Mouse (Mus musculus): ENCODE results near the gene Ncf1.
A peak's percentile ranks its signal among the peaks of the same experiment; 100 is the strongest.

The Ncf1 gene

DNA sequence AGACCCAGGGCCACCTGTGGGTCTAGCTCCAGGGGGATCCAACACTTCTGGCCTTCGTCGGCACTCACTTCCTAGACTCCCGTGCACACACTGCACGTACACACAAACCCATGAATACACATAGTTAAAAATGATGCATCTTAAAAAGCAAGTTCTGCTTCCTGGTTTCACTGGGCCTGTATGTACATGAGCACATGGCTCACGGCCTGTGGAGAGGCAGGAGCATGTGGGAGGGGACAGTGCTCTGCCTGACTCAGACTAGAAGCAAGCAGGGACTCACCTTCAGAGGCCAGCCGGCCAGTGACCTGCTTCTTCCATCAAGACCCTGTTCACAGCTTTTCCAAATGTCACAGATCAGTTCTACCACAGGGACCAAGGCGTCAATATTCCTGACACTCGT, 35.8 kb downstream of the Ncf1 start:
- DNase-seq: no peak

DNA sequence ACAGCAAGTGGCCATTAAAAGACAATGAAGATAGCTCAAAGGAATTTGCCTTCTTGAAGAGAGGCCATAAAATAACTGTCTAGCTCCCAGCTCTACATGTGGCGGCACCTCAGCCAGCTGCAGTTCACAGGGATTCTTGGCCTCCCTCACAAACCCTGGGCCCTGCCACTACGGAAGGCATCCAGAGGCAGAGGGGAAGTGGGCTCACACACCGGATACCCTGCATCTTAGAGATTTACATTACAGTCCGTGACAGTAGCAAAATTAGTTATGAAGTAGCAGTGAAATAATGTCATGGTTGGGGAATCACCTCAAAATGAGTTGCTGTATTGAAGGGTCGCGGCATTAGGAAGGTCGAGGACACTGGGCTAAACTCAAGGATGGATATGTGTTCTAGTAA, 40.9 kb downstream of the Ncf1 start:
- DNase-seq: no peak

DNA sequence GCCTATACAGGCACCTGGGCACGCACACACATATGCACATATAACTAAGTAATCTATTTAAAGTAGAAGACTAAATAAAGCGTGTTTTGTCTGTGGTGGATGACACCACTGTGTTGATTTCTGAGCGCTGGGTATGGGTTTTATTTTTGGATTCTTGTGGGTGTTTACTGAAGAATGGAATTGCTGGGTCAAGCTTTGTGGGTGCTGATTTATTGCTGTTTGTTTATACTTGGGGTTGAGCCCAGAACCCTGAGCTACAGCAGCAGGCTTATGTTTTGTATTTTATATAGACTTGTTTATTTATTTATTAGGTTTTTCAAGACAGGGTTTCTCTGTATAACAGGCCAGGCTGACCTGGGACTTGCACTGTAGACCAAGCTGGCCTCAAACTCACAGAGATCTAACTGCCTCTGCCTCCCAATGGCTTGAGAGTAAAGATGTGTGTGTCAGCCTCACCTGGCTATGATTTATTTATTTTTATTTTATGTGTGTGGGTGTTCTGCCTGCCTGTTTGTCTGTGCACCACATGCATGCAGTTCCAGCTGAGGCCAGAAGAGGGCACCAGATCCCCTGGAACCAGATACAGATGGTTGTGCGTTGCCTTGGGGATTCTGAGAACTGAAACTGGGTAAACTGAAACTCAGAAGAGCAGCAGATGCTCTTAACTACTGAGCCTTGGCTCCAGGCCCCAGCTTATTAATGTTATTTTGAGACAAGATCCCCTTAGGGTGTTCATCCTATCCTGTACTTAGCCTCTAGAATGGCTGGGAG, 42.3 kb downstream of the Ncf1 start:
- peak; percentile 56 to 75 for DNase-seq

DNA sequence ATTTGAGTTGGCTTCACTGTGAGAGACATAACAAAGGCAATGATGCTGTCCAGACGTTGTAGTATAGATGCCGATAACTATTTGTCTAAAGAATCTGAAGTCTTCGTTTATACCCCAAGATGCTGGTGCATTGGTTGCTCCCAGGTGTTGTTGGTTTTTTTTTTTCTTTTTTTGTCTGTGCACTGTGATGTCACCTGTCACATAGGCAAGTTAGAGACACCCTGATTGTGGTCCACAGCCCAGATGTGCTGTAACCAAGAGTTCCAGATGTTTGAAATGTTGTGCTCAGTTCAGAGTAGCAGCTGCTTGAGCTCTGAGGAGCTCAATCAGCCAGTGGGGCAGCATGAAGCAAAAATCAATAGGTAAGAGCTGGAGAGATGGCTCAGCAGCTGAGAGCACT, 43.4 kb downstream of the Ncf1 start:
- no peak for DNase-seq

DNA sequence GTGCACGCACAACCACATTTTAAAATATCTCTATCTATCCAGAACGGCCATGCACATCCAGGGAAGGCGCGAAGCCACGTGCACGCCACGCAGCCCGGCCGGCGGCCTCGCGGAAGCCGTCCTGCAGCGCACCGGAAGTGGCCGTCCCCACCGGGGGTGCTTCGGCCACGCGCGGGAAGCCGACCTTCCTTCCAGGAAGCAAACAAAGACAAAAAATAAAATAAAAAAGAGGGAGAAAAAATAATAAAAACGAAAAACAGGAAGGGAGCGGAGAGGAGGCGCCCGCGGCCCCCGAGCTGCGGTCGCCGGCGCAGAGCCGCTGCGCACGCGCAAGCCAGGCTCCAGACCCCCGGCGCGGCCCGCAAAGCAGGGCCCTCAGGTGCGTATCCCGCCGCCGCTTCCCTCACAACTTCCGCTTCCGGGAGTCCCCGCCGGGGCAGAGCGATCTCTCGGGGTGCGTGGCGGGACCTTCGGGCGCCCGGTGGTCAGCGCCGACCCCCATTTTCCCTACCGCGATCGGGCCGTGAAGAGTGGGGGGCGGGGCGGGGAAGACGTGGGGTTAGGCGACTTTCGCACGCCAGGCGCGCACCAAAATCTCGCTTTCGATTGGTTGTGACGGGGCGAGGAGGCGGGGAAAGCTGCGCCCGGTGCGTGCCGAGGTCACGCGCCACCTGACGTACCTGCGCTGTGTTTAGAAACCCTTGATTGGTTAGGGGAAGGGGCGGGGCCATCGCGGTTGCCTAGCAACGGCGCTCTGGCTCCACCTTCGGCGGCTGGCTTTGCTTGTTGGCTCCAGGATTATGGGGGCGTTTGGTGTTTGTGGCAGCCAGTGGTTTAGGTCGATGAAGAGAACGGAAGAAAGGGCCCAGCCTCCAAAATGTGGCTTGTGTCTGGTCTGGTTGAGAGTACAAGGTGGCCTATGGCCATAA, 45.3 kb downstream of the Ncf1 start, which contains the start of gene Gtf2ird2:
Gene Gtf2ird2, plus strand, starts transcription at position 140 of the 929 bp plus-strand sequence.
- DNase-seq: peak; percentile 99

DNA sequence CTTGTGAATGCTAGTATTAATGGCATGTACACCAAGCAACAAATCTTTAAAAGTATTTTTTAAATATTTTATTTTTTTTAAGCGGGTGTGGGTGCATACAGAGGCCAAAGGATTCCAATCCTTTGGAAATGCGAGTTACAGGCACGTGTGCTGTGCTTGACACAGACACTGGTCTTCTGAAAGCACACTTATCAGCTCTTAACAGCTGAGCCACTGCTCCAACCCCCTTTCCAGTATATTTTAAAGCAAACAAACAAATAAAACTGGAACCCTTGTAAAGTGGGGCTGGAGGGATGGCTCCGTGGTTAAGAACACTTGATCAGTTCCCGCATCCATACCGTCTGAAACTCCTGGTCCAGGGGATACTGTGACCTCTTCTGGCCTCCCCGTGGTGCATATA, 46.3 kb downstream of the Ncf1 start:
- no peak for DNase-seq

DNA sequence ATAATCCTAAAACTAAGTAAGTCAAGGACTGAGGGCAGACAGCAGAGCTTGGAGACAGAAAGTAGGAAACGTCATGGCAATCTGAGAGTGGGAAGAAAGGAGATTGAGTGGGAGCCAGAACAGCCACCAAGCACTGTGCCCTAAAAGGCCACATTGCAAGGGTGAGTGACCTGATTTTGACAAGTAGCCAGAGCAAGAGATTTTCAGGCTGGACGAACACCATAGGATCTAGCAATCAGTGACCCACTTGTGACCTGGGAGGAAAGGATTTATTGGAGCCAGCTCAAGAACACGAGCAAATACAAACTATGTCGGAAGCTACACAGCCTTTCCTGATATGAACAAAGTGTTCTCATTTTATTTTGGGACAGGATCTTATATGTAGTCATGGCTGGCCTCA, 46.7 kb downstream of the Ncf1 start:
- DNase-seq: peak; percentile 19 to 72

DNA sequence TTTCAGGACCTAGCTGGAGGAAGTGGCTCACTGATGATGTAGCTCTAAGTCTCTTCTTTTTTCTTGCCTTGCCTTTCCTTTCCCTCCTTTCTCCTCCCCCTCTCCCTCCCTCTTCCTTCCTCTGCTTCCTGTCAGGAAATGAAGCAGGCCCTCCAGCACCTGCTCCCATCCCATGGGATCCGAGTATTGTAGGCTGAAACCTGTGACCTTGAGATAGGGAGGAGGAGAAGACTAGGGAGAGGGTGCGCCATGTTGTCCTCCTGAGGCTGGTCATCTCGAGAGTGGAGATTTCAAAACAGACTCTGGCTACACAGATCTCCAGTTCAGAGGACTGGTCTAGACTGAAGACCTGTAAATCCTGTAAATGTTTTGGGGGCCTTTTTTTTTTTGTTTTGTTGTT, 47.3 kb downstream of the Ncf1 start:
- DNase-seq: no peak

DNA sequence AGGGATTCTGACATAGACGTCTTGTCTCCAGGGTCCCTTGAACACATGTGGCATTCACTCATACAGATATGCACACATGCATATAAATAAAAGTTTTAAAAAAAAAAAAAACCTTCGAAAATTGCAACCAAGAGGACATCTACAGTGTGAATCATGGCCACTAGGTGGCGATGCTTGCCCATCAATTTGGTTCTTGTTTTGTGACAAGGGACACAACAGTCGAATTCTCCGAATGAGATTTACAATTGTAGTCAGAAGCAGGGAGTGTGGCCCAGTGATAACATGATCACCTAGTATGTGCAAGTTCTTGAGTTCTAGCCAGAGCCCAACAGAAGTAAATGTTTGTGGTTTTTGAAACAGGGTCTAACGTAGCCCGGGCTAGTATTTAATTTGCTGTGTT, 49.6 kb downstream of the Ncf1 start:
- DNase-seq: peak; percentile 78 to 93

DNA sequence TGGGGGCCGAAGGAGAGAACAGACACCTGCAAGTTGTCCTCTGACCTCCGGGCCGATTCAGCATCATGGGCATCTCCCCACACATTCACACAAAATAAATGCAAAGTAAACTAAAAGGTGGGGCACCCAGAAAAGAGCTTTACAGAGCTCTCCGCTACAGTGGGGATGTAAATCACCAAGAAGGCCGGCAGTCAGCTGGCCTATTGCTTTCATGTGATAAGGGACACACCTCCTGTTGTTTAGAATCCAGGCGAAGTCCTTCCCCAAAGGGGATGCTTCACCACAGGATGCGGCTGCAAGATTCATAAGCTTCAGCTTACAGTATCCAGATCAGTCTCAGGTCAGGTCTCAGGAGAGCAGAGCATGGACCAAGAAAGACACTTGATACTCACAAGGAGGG, 50.9 kb downstream of the Ncf1 start:
- no peak for DNase-seq

DNA sequence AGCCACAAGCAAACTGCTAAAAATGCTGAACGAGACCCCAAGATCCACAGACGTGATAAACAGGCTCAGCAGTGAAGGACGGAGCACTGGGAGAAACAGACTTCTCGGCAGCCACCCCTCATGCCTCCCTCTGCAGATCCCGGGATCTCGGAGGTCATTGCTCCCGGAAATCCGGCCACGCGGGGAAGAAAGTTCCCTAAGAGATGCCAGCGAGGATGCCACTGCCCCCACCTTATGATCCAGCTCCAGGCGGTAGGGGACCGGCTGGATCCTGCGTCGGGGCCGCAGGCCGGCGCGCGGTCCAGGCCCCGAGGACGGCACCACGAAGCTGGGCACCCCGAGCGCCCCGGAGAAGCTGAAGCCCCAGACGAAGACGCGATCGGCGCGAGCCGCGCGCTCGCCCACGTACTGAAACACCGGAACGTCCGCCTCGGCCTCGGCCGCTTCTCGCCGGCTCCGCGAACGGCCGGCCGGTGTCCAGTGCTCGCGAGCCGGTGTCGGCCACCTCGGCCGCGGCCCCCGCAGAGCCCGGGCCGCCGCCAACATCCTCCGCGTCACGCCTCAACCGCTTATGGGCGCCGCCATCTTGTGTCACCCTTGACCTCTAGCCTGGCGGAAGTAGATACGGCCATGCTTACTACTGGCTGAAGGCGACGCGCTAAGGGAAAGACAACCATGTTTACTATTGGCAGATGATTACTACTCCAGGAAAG, 53.1 kb downstream of the Ncf1 start, which contains the start of gene Rcc1l:
Gene Rcc1l, minus strand, starts transcription at position 606 of the 713 bp plus-strand sequence.
- peak; percentile 91 to 92 for DNase-seq

DNA sequence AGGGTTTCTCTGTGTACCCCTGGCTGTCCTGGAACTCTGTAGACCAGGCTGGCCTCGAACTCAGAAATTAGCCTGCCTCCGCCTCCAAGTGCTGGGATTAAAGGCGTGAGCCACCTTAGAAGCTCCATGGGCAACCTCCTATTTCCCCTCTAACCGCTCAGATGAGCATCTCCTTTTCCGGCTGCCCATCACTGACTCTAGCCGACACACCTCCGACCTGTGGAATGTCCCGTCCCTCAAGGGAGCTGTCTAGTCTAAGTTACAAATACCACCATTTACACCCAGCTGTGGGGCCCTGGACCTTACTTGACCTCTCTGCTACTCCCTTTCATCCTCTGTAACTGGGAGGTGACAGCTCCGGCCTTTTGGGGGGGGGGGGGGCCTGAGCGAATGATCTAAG, 53.7 kb downstream of the Ncf1 start:
- DNase-seq: no peak

DNA sequence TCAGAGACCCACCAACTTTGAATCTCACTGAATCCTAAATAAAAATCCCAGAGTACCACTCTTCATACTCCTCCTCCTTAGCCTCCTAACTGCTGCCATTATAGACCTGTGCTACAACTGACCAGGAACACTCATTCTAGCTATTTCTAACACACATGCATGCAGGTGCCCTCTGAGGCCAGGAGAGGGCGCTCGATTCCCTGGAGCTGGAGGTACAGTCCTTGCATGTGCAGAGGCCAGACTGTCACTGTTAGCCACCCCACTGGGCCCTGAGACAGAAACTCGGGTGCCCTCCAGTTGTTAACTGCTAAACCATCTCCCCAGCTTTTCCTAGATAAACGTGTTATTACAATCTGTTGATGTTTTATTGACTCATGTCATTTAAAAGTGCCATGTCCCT, 56.2 kb downstream of the Ncf1 start:
- peak in 1 of 2 experiments; percentile 18 for DNase-seq

DNA sequence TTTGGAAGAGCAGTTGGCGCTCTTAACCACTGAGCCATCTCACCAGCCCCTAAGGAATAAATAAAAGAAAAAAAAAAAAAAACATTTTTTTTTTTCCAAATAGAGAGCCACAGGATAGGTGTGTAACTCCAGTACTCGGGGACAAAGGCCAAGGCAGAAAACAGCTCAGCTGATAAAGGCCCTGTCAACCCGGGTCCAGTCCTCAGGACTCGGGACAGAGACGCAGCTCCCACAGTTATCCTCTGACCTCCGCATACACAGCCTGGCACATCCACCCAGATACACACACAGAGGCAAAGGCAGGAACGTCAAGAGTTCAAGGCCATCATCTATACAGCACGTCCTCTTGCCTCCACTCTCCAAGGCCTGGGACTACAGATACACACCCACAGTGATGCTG, 59.3 kb downstream of the Ncf1 start:
- no peak for DNase-seq

Data from kidney, postnatal 25 days (tissue).